Mouse (Mus musculus) adrenal gland, postnatal 10 days (tissue): ENCODE data around the gene Slit1. TPM values are rescaled to one million over a fixed set of nuclear protein-coding genes. Genes with fewer than 3 reads are reported as not detected.

ENCODE experiments used
- DNase-seq: peaks from one replicate; pipeline ENCODE4 v3.0.0; 2021; ENCODE audit warnings: mixed read lengths
- total RNA-seq, 2 experiments: library from RNA; stranded (reverse); gene quantifications; 2 replicates each; pipeline ENCODE4 v1.2.3; 2021

The Slit1 gene
- total RNA-seq, 2 experiments from 2014 or later = 3.8 to 5.7 TPM

DNA sequence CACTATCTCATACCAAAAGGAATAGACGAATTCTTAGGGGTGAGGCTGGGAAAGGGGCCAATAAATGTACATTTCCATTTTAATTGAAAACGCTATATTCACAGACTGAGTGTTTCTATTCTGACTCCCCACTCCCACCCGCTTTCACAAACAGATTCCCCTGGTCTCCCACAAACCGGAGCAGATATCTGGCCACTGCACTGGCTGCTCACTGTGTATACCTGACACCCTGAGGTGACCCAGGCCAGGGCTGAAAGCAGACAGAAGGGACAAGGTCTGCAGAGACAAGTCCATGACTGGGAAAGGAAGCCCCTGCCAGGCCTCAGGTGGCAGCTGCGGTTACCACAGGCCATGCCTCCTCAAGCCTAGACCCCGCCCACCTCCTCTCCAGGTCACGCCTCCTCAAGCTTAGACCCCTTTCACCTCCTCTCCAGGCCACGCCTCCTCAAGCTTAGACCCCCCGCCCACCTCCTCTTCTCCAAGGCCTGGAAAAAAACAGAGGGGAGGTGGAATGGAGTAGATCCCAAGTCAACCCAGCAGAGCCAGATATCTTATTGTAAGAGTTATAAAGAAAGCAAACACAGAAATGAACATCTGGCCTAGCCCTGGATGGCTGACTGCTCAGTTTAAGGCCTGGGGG is 18.5 kb downstream of the Slit1 start:
- DNase-seq = no peak

DNA sequence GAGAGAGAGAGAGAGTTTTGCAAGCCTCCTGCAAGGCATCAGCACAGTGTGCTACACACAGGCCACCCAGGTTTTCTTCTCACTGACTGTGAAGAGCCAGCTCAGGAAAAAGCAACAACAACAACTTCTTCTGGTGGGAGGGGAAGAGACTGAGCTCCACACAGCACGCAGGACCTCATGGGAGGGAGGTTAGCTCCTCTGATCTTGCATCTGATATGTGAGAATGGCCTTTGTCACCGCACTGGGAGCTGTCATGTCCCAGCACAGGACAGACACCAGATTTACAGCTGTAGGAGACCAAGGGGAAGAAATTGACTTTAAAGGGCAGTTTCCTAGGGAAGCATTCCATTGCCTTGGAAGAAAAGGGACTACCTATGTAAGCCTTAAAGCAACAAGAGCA is 20.1 kb downstream of the Slit1 start:
- DNase-seq = no peak

DNA sequence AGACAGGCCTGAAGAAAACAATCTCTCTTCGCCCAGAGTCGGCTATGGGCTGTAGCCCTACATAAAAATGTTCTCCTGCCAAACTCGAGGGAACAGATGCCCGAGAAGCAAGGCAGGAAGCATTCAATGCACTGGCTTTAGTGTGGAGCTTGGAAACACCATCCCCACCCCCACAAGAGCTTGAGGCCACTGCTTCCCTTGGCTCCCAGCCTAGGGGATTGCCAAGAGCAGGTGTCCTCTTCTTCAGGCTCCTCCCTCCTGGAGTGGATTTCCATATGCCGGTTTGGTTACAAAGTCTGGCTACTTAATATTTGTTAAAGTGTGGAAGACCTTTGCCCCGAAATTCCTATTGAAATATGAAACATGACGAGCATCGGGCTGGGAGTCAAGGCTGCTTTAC is 24.0 kb downstream of the Slit1 start:
- no peak for DNase-seq

DNA sequence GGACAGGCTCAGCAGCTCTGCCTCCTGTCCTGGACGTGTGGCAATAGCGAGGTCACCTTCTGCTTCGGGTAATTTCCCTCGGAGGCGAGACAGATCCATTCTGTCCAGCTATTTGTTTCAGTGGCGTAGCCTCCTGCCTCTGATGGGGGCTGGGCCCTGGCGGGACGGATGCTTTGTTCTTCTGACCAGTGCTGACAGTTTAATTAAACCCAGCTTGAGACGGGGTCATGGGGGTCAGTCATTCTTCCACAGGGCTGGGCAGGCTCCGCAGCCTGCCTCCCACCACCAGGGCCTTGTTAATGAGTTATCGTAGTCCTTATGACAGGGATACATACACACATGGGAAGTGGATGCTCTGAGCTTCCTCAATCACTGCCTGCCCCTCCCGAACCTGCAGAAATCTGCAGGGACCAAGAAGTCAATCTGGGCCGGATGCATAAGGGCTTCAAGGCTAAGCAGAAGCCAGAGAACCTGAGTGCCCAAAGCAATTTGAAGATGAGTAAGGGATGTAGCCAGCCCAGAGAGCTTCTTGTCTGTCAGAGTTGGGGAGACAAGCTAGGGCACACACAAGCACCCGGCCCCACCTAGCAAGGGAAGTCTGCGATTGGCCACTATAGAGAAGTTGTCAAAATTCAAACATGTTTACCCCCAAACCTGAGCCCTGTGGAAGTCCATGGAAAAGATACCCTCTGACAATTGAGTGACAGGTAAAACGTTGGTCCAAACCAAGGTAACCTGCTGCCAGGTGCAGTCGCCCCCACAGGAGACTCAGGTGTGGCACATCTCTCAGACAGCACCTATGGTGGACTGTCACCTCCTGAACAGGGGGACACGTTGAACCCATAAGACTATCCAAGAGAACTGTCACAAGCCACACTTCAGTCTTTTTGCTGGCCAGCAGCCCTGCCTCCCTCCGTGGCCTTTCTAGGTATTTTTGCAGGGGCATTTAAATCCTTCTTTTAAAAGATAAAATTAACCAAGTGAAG is 26.9 kb downstream of the Slit1 start:
- DNase-seq = no peak

DNA sequence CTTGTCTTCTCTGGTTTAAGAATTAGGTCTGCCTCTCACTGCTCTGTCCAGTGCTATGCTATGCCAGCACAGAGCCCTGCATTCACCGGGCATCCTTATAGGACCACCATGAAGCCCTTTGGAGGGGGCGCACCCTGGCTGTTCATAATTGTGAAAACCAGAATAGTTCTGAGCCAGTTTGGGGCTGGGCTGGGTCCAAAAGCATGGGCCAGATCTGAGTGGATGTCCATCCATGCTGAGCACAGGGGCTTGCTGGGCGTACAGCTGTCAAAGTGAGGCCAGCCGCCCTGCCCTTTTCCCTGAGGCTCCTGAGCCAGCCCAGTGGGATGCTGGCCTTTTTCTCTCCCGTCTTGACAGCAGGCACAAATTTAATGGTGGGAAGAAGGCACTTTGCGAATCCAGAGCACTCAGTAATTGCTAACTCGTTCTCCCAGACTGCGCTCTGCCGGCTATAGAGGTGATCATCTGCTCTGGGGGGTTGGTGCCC is 29.0 kb downstream of the Slit1 start:
- DNase-seq = no peak

DNA sequence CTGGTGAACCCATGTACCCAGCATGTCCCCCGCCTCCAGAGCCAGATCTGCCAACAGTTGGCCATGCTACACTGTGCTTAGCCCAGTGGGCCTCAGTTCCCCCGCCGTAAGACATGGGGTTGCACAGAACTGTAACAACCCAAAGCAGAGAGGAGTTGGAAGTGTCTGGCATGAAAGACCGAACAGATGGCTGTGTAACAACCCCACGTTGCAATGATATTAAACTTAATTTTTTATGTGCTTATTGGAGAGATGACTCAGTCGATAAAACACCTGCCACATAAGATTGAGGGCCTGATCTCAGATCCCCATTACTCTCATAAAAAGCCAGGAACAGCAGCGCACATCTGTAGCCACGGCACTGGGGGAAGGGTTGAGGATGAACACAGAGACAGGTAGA is 30.6 kb downstream of the Slit1 start:
- DNase-seq = no peak

DNA sequence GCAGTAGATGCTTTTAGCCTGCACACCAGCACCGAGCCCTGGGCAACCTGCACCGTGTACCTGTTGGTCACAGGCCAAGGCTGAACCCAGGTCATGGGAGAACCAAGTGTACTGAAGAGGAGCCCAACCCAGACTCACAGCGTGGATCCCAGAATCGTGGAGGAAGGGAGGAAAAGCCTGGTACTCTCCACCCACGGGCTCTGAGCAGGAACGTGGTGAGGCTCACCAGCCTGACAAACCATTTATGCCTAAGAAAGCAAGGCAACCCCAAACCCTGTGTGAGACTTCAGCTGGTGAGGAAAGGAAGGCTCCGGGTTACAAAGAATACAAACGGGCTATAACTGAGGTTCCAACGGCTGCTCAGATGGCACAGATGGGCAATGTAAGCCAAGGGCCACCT is 31.8 kb downstream of the Slit1 start:
- DNase-seq = no peak

DNA sequence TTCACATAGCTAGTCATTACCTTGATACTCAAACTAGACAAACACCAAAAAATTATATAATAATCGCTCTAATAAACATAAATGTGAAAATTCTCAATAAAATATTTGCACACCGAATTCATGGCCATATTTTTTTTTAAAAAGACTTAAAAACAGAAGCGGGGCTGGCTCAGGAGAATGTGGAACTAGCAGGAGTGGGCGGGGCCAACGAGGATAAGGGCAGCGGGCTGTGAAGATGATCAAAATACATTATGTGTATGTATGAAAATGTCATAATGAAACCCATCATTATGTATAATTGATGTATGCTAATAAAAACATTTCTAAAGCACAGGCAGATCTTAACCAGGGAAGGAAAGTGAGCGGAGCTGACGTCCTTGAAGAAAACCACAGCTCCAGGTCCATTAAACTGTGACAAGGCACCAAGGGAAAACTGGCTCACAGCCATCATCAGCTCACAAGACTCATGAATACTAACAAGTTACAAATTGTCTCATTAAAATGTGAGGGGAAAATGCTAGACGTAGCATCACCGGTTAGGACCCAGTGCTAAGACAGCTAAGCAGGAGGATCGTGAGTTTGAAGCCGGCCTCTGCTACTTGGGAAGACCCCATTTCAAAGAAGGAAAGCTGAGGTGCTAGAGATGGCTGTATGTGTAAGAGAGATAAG is 33.8 kb downstream of the Slit1 start:
- DNase-seq = no peak

DNA sequence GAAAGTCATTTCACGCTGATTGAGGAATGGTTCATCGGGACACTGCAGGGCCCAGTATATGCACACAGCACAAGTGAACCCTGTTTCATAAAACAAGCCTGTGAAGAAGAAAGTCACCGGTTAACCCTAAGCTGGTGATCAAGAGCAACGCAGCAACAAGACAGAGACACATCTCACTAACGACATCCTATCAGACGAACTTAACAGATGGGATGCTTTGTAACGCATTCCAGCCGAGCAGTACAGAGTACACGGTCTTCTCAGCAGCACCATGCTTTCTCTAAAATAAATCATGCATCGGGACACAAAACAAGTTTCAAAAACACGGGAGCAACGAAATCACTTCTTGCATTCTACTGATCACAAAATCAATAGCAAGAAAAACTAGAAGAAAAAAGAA is 35.6 kb downstream of the Slit1 start:
- no peak for DNase-seq

DNA sequence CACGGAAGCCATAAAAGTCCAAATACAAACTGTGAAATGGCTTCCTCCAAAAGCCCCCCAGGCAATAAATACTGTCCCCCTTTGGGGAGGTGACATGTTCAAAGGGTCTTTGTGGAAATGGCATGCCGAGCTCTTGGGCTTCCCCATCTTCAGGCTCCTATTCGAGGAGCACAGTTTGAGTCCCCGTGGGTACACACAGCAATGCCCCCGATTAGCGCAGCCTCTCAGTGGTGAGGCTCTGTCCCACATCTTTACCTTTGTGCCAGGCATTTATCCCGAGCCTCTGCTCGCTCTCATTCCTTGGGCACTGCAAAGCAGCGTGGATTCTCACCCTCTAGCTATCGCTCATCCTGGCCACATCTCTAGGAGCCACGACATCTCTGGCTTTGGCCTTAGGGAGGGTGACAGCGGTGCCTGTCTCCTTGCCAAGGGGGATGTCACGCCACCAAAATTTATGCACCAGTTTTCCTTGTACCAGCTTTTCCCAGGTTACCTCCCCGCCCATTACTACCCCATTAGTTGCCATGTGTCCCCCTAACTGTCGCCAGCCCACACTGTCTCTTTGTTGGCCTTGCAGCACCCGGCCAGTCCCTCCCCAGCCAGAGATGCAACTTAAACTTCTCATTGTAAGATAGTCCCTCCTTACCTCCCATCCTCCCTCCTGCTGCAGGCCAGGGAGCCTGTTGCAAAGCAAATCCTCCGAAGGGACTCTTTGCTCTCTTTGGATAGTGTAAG is 37.2 kb downstream of the Slit1 start:
- DNase-seq = no peak

DNA sequence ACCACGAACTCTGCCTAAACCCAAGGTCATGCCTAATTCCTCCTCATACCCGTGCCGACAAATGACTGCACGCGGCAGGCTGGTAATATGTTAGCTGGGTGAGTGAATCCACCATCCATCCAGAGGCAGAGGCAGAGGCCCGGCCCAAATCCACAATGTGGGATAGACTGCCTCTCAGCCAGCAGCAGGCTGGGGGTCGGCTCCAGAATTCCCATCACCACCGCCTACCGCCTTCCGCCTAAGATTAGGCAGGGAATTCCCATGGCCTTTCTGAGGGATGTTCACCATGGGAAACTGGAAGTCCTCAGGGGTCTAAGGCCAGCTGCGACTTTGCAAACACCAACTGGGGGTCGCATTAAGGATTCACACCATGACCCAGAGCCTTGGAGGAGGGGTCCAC is 38.0 kb downstream of the Slit1 start:
- DNase-seq = no peak

DNA sequence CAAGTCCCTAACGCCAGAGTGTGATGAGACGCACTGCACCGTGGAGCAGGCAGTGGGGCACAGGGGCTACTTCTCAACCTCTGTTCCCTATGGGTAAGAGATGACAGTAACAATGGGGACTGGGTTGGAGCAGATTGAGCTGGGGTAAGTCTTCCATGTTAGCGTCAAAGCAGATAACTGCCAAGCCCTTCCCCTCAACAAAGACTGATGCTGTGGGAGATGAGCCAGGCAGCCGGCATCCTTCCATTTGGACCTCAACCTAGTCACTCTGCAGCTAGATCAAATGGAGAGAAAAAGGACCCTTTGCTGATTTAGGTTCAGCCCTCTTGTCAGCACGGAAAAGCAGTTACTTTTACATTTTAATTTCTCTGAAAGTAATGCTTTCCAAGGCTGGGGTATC is 40.8 kb downstream of the Slit1 start:
- DNase-seq = no peak

DNA sequence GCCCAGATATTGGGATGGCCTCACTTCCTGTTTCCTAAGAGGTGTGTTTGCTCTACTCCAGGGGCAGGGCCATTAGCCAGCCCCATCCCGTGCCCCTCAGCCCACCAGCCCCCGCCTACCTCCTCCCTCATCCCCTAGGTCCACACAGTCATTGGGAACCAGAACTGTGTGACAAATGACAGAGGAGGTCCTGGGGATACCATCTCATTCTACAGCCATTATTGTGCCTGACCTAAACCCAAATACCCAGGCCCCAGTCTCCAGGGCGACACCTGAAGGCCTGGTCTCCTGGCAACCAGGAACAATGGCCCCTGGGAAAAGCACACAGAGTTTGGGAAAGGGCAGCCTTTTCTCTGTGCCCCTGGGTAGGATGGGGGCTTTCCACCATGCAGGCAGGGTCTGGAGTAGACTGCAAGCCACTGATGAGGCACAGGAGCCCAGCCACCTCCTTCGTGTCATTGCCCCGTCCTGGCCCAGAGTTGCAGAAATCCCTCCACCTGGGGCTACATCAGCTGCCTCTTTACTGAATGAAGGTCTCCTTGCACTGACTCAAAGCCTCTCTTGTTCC is 44.5 kb downstream of the Slit1 start:
- DNase-seq = no peak

DNA sequence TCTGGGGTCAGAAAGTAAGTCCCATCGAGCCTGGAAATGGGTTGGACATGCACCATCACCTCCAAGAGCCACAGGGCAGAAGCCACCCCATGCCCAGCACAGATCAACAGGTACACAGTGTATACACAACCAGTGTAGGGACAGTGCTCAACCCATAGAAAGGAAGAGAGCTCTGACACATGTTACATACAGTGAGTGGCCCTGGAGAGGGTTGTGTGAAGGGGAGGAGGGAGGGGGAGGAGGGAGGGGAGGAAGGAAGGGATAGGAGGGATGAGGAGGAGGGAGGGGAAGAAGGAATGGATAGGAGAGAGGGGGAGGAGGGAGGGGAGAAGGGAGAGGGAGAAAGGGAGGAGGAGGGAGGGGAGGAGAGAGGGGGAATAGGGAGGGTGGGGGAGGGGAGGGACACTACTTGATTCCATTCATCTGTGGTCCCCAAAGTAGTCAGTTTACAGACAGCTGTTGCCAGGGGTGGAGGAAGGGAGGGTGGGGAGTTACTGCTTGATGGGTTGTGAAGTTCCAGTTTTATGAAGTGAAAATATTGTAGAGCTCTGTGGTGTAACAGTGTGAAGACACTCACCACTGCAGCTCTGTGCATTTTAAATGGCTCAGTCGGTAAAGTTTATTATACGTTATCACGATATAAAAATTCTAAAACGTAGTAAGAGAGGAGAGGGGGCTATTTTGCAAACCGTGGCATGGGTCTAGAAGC is 45.5 kb downstream of the Slit1 start:
- no peak for DNase-seq

DNA sequence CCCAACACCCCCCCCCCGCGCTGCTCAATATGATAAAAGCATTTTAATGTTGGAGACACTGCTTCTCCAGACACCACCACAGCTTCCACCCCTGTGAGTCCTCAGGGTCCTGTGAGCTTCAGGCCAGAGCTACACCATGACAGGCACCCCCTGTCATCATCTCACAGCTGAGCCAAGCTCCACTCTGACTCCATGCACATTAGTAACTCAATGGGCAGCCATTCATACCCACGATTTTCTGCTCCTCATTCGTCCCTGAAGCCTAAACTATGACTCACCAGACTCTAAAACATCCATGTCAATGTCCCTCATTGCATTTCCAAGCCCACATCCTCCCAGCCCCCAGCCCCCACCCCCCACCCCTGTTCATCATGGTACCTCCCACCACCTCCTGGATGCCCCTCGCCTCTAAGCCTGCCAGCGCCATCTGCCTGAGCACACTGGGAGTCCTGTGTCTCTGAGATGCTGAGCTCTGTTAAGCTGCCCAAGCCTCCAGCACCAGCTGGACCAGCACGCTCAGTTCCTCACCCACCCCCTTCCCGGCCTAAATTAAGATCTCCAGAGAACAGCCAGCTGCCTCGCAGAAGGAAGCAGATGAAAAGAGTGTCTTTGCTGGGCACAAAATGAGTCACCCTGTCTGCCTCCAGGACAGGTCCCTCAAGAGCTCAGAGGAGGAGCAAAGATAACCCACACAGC is 46.2 kb downstream of the Slit1 start:
- DNase-seq = peak; percentile 39

DNA sequence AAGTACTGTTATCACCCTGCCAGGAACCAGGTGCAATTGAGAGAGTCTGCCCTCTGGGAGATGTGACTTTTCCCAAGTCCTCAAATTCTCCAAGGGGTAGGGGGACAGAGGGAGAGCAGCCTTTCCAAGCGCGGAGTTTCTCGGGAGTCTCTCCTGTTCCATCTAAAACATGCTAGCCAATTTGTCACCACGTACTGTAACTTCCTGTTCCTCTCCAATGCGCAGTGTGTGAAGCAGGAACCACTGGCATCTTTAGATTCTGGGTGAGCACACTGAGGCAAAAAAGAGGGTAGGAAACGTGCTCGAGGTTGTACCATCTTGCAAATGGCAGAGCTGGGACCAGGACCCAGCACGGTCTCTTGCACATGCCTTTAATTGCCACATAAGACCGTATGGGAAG is 47.0 kb downstream of the Slit1 start:
- DNase-seq = no peak

DNA sequence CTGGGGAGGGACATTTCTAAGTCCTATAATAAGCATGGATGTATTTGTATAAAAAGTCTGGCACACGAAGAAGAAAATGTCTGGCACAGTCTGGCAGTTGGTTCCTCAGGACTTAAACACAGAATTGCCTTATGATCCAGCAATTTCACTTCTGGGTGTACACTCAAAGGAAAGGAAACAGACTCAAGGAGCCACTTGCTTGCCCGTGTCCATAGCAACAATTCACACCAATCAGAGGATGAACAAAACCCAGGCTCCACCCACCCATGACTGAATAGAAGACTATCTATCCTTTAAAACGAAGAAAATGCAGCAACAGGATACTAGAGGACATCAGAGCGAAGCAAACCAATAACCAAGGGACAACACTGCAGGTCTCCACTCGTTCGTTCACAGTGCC is 48.4 kb downstream of the Slit1 start:
- DNase-seq = no peak

DNA sequence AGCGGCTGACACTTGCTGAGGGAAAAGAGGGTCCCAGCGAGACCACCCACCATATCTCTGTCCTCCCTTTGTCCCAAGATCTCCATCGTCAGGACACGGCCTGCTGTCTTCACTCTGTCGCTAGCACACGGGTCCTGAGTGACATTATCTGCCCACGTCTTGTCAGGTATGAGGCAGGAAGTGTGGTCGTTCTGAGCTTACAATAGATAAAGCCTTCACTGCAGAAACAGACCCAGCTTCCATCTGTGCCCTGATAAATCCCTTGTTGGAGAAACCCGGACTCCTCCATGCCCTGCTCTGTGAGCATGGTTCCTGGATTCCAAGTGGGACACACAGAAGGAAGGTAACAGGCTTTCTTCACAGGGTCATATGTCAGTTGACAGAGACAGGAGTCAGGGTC is 48.9 kb downstream of the Slit1 start:
- DNase-seq = no peak

DNA sequence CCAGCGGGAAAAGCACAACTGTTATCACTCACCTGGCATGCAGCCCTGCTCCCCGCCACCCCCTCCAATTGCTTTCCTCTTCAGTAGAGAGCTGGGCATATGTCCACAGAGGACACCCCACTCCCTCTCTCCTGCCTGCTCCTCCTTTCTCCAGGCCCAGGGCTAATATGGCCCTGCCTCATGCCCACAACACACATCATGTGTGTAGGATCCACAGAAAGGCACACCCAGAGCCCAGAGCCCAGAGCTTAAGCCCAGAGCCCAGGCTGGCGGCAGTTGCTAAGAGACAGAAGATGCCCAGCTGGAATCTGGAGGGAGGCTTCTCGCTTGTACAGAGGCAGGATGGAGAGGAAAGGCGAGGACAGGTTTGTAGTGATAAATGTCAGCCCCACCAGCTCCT is 49.7 kb downstream of the Slit1 start:
- DNase-seq = no peak

DNA sequence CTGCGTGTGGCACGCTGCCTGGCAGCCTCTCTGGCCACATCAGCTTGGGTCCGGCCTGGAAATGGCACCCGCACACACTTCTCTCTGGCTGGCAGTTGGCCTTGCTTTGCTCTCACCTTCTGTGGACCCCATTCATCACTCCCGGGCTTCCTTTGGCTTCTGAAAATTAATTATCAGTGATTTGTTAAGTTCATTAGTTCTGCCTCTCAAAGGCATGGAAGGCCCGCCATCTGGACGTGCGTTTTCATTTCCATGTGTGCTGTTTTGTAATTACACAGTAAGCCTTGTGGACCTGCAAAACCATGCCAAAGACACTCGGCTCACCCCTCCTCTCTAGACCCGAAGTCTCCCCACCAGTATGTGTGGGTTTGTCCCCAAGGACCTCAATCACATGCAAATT is 53.4 kb downstream of the Slit1 start:
- no peak for DNase-seq

DNA sequence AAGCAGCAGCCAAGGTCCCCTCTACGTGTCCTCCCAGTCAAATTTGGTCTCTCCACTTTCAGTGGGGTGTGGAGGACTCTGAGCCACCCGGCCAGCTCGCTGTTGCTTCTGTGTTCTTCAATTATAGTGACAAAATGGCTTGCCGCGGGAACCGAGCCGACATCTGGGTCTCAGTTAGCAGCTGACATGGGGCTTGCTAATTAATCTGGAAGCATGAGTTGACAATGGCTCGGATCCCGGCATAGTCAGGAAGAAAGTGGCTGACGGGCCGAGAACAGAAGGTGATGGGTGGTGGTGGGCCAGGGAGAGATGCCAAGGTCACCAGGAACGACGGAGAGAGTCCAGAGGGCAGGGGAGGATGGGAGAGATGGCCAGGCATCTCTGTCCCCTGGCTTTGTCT is 55.2 kb downstream of the Slit1 start:
- DNase-seq = no peak
